Mouse (Mus musculus) midbrain, embryonic 12.5 days (tissue): ENCODE measurements around the gene Lypd1. TPM values are rescaled to one million over a fixed set of nuclear protein-coding genes. Genes with fewer than 3 reads are reported as not detected.

Experiments used
- ATAC-seq: fragments of 200-750 bp; cut with Nextera tagmentation; 2 replicates; pipeline ENCODE4 v1.8.0; 2017; ENCODE audit warnings: low read depth, moderate TSS enrichment, moderate library complexity; ENCODE audit not compliant: low FRiP score
- H3K27ac ChIP-seq: fragments of 300-500 bp; sonication (generic); replicated peaks from 2 replicates; pipeline ENCODE4 v1.5.1; 2016; ENCODE audit warnings: mild to moderate bottlenecking
- H3K27me3 ChIP-seq: fragments of 300-500 bp; sonication (generic); 2 replicates; pipeline ENCODE4 v1.6.1; 2016; ENCODE audit warnings: mild to moderate bottlenecking
- H3K36me3 ChIP-seq: fragments of 300-500 bp; sonication (generic); 2 replicates; pipeline ENCODE4 v1.6.1; 2016
- H3K4me1 ChIP-seq: fragments of 300-500 bp; sonication (generic); 2 replicates; pipeline ENCODE4 v1.6.1; 2016
- H3K4me2 ChIP-seq: fragments of 300-500 bp; sonication (generic); replicated peaks from 2 replicates; pipeline ENCODE4 v1.6.1; 2016; ENCODE audit warnings: mild to moderate bottlenecking, moderate library complexity
- H3K4me3 ChIP-seq: fragments of 300-500 bp; sonication (generic); 2 replicates; pipeline ENCODE4 v1.5.1; 2016; ENCODE audit warnings: mild to moderate bottlenecking
- H3K9ac ChIP-seq: fragments of 300-500 bp; sonication (generic); replicated peaks from 2 replicates; pipeline ENCODE4 v1.6.1; 2016; ENCODE audit warnings: mild to moderate bottlenecking, moderate library complexity
- H3K9me3 ChIP-seq: fragments of 300-500 bp; sonication (generic); 2 replicates; pipeline ENCODE4 v1.6.1; 2016; ENCODE audit warnings: mild to moderate bottlenecking
- WGBS: fragments of 180-500 bp; shearing (Covaris S2); methylation state at CpG from one replicate; pipeline ENCODE4 v1.1.7; 2016; 5-methylcytosine and 5-hydroxymethylcytosine counted together
- polyA plus RNA-seq: library from polyadenylated mRNA; unstranded; fragments of >200 nt; fragmentation: Nextera tagmentation; extraction: Ambion mirVana; gene quantifications from 2 replicates; pipeline ENCODE4 v1.2.1, GENCODE M21; 2016

Gene Lypd1
- 12.9 and 14.6 TPM in 2 replicates for polyA plus RNA-seq

- H3K4me3 ChIP-seq = peak within 1 kb of the TSS; percentile 57
- H3K9ac ChIP-seq = peak within 1 kb of the TSS; percentile 68
- peak; percentile 33; the same call in 1 of the 2 replicates for ATAC-seq
- peaks cover 38% of the 10 kb centered on the region for H3K27me3 ChIP-seq
- H3K36me3 ChIP-seq = no peaks in the 10 kb centered on the region
- WGBS = 4% methylated on average over 30 of the region's 30 CpGs
- H3K4me2 ChIP-seq = peak within 1 kb of the TSS; percentile 99
- H3K4me1 ChIP-seq = peaks cover 31% of the 10 kb centered on the region
- H3K9me3 ChIP-seq = no peaks in the 10 kb centered on the region
- no peak within 1 kb of the TSS for H3K27ac ChIP-seq
Measured at GRCm38 (mm10) chr1:125912601-125913600, at the start of gene Lypd1. Gene Lypd1 (minus strand): TSS chr1:125913101.

DNA sequence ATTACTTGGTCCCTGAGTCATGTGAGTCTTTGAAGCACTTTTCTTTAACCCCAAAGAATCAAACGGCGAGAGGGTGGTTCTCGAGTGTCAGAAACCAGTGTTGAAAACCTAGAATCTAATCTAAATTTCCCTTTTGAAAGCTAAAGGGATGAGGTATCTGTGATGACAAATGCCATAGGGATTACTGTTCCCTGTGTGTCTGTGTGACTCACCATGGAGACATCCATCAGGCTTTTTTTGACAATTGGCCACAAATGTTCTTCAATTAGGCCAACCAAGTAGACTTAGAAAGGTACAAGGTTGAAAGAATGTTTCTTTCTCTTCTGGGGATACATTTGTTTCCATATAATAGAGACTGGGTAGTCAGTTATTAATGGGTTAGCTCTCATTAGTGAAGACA lies 38.1 kb upstream of the Lypd1 start:
- no peak overlapping the region for H3K4me3 ChIP-seq
- 82% methylated on average over 3 of the region's 3 CpGs for whole genome bisulfite sequencing
- H3K9ac ChIP-seq = no peak overlapping the region
- no peaks in the 10 kb centered on the region for H3K9me3 ChIP-seq
- H3K36me3 ChIP-seq = no peaks in the 10 kb centered on the region
- H3K4me1 ChIP-seq = no peaks in the 10 kb centered on the region
- H3K27me3 ChIP-seq = no peaks in the 10 kb centered on the region
- no peak overlapping the region for H3K4me2 ChIP-seq
- ATAC-seq = no peak
- H3K27ac ChIP-seq = no peak overlapping the region

DNA sequence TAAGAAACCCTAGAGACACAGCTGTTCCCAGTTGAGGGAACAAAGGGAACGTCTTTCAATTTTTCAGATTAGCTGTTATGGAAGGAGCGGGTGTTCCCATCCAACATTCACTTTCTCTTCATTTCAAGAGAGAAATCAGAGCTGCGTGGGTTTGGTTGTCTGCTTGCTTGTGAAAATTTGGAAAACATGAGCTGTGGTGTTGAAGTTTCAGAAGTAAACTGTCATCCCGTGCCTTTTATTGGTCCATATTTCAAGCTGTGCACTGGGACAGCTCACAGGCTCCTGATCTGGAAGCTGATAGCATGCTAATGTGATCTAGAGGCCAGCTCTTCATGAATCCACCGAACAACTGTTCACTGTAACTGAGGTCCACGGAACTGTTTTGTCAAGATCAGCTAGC lies 36.2 kb upstream of the Lypd1 start:
- H3K4me2 ChIP-seq = no peak overlapping the region
- ATAC-seq = no peak
- no peak overlapping the region for H3K9ac ChIP-seq
- H3K36me3 ChIP-seq = no peaks in the 10 kb centered on the region
- H3K4me1 ChIP-seq = no peaks in the 10 kb centered on the region
- no peaks in the 10 kb centered on the region for H3K27me3 ChIP-seq
- WGBS = 68% methylated on average over 6 of the region's 6 CpGs
- no peaks in the 10 kb centered on the region for H3K9me3 ChIP-seq
- H3K4me3 ChIP-seq = no peak overlapping the region
- H3K27ac ChIP-seq = no peak overlapping the region

GRCm38 (mm10) chr1:125945136-125945535 lies 32.2 kb upstream of the Lypd1 start:
- Histone ChIP-seq H3K9me3 (no peaks in the 10 kb centered on the region), H3K4me2 (no peak overlapping the region), H3K4me1 (no peaks in the 10 kb centered on the region), H3K27ac (no peak overlapping the region), H3K27me3 (no peaks in the 10 kb centered on the region), H3K4me3 (no peak overlapping the region), H3K36me3 (no peaks in the 10 kb centered on the region), H3K9ac (no peak overlapping the region)
- no peak for ATAC-seq
- 82% methylated on average over 9 of the region's 9 CpGs for WGBS

- Histone ChIP-seq H3K36me3 (no peaks in the 10 kb centered on the region), H3K27me3 (no peaks in the 10 kb centered on the region), H3K9me3 (no peaks in the 10 kb centered on the region), H3K4me3 (no peak overlapping the region), H3K4me1 (no peaks in the 10 kb centered on the region), H3K9ac (no peak overlapping the region), H3K27ac (no peak overlapping the region), H3K4me2 (no peak overlapping the region)
- WGBS = 95% methylated on average over 1 of the region's 1 CpGs
- no peak for ATAC-seq
Measured at GRCm38 (mm10) chr1:125943305-125943704, 30.4 kb upstream of the Lypd1 start.

DNA sequence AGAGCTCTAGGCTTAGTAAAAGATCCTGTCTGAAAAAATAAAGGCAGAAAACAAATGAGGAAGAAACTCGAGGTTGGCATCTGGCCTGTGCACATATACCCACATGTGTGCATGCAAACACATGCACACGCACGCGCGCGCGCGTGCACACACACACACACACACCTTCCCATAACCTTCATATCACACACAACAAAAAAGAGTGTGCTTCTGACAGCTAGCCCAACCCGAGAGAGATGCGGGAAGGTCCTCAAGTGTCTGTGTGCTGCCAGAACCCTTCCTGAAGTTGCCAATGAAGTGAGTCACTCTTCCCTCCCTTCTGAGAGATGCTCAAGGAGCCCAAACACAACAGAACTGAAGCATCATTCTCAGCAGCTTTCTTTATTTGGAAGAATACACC lies 12.6 kb upstream of the Lypd1 start:
- H3K9me3 ChIP-seq = peaks cover 4% of the 10 kb centered on the region; the same call in 1 of the 2 replicates
- no peak overlapping the region for H3K4me2 ChIP-seq
- H3K9ac ChIP-seq = no peak overlapping the region
- no peaks in the 10 kb centered on the region for H3K27me3 ChIP-seq
- no peak overlapping the region for H3K27ac ChIP-seq
- no peaks in the 10 kb centered on the region for H3K4me1 ChIP-seq
- H3K36me3 ChIP-seq = no peaks in the 10 kb centered on the region
- no peak overlapping the region for H3K4me3 ChIP-seq
- 97% methylated on average over 10 of the region's 10 CpGs for WGBS
- no peak for ATAC-seq

DNA sequence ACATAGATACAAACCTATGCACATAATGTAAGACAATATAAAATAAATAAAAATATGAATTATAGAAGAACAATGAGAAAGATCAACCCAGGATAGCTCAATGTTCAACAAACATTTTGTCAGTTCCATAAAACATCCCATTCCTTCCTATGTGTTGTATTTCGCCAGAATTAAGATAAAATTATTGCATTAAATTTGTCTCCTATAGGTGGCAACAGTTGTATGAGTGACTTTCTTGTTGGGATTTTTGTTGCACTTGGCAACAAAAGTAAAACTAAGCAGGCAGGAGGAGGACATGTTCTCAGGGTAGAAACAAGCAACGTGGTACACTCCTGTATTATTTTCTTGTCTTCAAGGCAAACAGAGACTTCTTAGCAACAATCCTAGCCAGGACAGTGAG lies 10.2 kb upstream of the Lypd1 start:
- H3K27ac ChIP-seq = no peak overlapping the region
- no peak overlapping the region for H3K9ac ChIP-seq
- 82% methylated on average over 2 of the region's 2 CpGs for WGBS
- peaks cover 11% of the 10 kb centered on the region; the same call in 1 of the 2 replicates for H3K9me3 ChIP-seq
- no peak for ATAC-seq
- H3K36me3 ChIP-seq = no peaks in the 10 kb centered on the region
- no peak overlapping the region for H3K4me3 ChIP-seq
- H3K27me3 ChIP-seq = no peaks in the 10 kb centered on the region
- H3K4me1 ChIP-seq = no peaks in the 10 kb centered on the region
- no peak overlapping the region for H3K4me2 ChIP-seq

GRCm38 (mm10) chr1:125920696-125921095 lies 7.8 kb upstream of the Lypd1 start:
- Histone ChIP-seq H3K4me2 (no peak overlapping the region), H3K36me3 (no peaks in the 10 kb centered on the region), H3K9me3 (peaks cover 11% of the 10 kb centered on the region; the same call in 1 of the 2 replicates), H3K27ac (no peak overlapping the region), H3K4me1 (no peaks in the 10 kb centered on the region), H3K27me3 (no peaks in the 10 kb centered on the region; the same call in 1 of the 2 replicates), H3K4me3 (no peak overlapping the region), H3K9ac (no peak overlapping the region)
- 95% methylated on average over 3 of the region's 3 CpGs for WGBS
- no peak for ATAC-seq

DNA sequence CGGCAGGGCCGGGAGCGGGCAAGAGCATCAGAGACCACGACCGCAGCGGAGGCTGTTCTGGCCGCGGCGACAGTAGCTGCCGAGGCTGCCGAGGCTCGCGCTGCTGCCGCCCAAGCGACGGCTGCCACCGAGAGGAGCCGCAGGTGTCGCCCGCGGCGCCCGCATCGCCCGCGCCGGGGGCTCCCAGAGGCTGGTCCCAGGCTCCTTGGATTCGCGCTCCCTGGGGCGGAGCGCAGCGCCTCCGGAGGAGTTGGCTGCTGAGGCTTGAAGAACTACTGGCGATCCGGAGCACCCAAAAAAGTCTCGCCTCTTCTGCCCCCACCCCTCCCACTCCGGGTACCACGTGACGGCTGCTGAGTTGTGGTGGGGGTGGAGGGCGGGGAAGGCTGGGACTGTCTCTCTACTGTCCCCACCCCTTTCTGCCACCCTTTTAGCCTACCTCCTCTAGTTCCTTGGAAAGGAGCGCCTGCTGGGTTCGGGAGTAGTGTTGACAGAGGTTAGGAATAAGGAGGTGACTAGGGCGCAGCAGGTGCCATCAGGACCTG lies 928 bp downstream of the Lypd1 start:
- H3K27me3 ChIP-seq = peaks cover 38% of the 10 kb centered on the region

DNA sequence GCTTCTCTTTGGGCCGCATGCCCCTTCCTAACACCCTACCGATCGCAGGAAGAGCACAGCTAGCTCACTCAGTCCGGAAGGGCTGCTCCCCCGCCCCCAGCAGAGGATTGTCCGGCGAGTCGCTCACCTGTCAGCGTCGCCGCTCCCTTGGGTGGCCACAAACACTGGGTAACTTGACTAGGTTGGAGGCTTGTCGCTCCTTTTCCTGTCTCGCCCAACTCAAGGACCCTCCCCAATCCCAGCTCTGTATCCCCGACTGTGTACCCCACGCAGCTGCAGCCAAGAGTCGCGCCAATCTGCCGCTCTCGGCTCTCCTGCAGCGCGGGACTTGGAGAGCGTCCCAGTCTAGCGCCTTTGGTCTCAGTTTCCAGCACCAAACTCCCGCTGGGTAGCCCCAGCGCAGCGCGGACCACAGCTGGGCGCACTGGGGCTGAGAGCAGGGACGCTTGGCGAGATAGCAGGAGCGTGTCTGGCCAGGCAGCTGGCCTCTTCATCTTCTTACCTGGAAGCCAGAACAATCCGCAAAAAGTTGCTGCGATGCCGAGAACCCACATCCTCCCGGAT lies 1.5 kb downstream of the Lypd1 start:
- Histone ChIP-seq H3K9ac (peak overlapping the region; percentile 68), H3K27me3 (peaks cover 38% of the 10 kb centered on the region), H3K36me3 (no peaks in the 10 kb centered on the region), H3K4me2 (peak overlapping the region; percentile 99), H3K9me3 (no peaks in the 10 kb centered on the region), H3K4me1 (peaks cover 31% of the 10 kb centered on the region), H3K27ac (0 out of 2 replicates have a peak overlapping the region, but pooled peaks have one; percentile 46), H3K4me3 (peak overlapping the region; percentile 57)
- WGBS = under 1% methylated on average over 35 of the region's 35 CpGs
- peak; percentile 52 for ATAC-seq

More for the DNA sequence above, 928 bp downstream of the Lypd1 start:
- Histone ChIP-seq H3K27ac (0 out of 2 replicates have a peak overlapping the region, but pooled peaks have one; percentile 46), H3K4me3 (peak overlapping the region; percentile 57), H3K9me3 (no peaks in the 10 kb centered on the region), H3K36me3 (no peaks in the 10 kb centered on the region), H3K4me2 (peak overlapping the region; percentile 99), H3K9ac (peak overlapping the region; percentile 68), H3K4me1 (peaks cover 31% of the 10 kb centered on the region)
- peak; percentile 61 for ATAC-seq
- 0% methylated on average over 43 of the region's 43 CpGs for WGBS

DNA sequence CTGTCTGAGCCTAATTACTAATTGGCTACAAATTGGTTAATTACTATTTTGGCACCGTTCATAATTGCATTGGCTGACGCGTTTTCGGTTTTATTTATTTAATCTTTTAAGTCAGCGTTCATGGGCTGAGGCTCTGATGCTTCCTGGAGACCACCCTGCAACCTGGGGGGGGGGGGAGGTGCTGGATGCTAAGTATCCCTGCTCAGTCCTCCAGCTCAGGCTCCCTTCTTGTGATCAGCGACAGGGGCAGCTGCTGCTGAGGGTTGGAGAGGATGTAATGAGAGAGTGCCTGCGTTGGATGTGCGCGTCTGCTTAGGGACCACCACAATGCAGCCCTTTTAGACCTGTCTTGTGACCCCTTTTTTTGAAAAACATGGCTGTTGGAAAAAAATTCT lies 2.0 kb downstream of the Lypd1 start:
- Histone ChIP-seq H3K27ac (no peak overlapping the region), H3K36me3 (no peaks in the 10 kb centered on the region), H3K4me3 (peak overlapping the region; percentile 57), H3K4me2 (peak overlapping the region; percentile 99), H3K9me3 (no peaks in the 10 kb centered on the region), H3K27me3 (peaks cover 38% of the 10 kb centered on the region), H3K9ac (peak overlapping the region; percentile 68; the same call in 1 of the 2 replicates), H3K4me1 (peaks cover 31% of the 10 kb centered on the region)
- WGBS = 3% methylated on average over 9 of the region's 9 CpGs
- peak; percentile 58 for ATAC-seq
